Mouse (Mus musculus) CD4-positive, CD25-positive, alpha-beta regulatory T cell, adult 4 months (primary cell): ENCODE measurements around the gene Rbfox3. TPM values are rescaled to one million over a fixed set of nuclear protein-coding genes. Genes with fewer than 3 reads are reported as not detected.

Experiments used
- ATAC-seq: one replicate; pipeline ENCODE4 v1.8.0; 2017
- polyA plus RNA-seq, 2 experiments: library from polyadenylated mRNA; unstranded; fragments of 100-300 nt; shearing (Covaris generic); gene quantifications; one replicate each; pipeline ENCODE4 v1.2.1; 2017

Gene Rbfox3
- polyA plus RNA-seq, 2 experiments from 2014 or later, result not detected

- ATAC-seq, result no peak
Measured at GRCm38 (mm10) chr11:118653521-118654318, 257.7 kb downstream of the Rbfox3 start.

- ATAC-seq, result no peak
Measured at GRCm38 (mm10) chr11:118652401-118653240, 258.8 kb downstream of the Rbfox3 start.

DNA sequence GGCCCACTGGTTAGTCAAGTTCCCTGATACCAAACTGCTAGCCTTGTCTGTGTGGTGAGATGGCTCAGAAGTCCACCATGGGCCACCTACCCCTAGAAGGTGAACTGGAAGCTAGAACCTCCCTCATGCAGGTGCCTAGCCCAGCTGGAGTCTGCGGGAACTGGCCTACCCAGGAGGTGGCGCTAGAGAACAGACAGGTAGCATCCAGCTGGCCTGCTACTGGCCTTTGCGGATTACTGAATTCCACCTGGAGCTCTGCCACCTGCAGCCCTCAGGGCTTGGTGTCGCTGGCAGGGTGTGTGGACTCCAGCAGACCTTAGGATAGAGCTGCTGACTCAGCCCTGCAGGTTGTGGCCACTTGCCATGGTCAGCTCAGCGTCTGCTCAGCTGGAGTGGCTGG, 263.0 kb downstream of the Rbfox3 start:
- ATAC-seq, result no peak

DNA sequence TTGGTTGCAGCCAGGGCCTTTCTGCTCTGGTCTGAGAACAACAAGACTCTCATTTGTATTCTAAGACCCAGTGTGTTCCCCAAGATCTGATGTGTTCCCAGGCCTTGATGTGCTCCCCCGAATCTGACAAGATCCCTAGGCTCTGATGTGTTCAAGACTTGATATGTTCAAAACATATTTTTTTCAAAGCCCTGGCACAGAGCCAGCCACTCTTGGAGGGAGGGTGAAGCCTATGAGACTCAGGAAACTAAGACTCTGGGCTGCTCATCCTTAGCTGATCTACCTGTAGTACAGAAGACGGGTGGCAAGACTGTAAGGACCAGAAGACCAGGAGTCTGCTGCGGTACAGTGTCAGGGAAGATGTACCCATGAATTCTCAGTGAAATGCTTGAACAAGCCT, 264.5 kb downstream of the Rbfox3 start:
- no peak for ATAC-seq

DNA sequence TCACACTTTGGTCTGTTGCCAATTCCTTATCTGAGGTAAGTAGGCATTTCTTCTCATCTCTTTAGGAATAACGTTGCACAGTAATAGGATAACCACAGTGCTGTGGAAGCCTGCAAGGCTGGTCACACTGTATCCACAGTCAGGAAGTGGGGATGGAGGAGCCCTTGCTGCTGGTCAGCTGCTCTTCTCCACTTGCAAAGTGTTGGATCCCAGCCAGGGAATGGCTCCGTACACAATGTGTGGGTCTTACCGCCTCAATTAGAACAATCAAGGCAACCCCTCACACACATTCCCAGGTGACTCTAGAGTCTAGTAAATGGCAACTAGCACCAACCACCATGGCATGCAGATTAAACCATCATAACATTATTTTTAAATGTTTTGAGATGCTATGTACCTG, 266.2 kb downstream of the Rbfox3 start:
- ATAC-seq, result no peak

DNA sequence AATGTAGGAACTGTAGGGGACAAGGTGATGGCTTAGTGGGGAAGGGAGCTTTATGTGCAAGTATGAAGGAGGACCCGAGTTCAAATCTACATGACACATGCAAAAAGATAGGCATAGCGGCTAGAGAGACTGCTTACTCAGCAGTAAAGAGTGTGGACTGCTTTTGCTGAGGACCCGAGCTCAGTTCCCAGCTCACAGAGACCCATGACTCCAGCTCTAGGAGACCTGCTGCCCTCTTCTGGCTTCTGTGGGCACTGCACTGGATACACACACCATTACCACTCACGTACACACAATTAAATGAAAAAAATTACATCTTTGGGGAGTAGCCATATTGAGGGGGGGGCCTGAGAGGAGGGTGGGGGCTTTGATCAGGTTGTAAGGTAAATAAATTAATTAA, 270.7 kb downstream of the Rbfox3 start:
- ATAC-seq, result no peak

- ATAC-seq, result no peak
Measured at GRCm38 (mm10) chr11:118637718-118638117, 273.7 kb downstream of the Rbfox3 start.

GRCm38 (mm10) chr11:118634647-118635046, 276.8 kb downstream of the Rbfox3 start:
- no peak for ATAC-seq

- no peak for ATAC-seq
Measured at GRCm38 (mm10) chr11:118629718-118630117, 281.7 kb downstream of the Rbfox3 start.

DNA sequence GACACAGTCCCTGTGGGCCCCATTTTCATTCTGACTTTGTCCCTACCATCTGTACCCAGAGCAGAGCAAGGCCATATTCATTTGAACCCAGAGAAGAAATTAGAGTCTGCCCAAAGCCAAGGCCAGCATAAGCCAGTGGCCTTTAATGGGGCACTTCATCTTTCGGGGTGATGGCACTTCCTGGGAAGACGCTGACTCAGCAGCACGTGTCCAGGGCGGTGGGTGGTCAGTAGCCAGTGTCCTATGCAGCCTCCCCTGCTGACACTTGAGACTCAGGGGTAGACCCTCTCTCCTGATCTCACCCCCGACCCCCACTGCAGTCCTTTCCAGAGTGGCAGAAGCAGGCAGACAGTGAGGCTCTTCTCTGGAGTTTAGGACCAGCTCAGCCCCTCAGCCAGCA, 283.9 kb downstream of the Rbfox3 start:
- no peak for ATAC-seq

DNA sequence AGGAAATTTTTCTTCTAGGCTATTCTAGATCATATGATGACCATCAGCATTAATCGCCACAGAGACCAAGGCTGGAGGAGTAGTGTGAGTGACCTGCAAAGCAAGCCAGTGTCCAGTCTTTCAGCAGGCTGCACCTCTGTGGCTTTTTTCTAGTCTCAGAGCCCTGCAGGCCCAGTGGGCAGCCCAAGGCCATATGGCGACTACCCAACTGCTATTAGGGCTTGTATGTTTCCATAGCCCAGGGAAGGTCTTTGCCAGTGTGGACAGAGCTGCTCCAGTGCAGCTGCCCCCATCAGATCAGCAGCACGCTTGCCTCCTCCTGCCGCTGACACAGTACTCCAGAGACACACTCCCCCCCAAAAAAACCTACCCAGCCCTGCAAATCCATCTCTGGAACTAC, 290.5 kb downstream of the Rbfox3 start:
- ATAC-seq, result no peak

DNA sequence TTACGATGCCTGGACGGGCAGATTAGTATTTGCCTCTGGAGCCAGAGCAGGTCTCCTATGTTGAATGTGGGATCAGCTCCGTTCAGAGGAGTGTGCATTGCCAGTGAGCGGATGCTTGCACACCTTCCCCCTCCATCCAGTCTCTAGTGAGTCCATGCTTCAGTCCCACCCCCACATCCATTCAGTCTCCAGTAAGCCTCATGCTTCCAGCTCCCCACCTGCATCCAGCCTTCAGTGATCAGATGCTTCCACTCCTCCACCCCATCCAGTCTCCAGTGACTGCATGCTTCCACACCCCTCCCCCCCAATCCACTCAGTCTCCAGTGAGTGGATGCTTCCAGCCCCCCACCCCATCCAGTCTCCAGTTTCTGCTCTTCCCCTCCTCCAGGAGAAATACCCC, 297.3 kb downstream of the Rbfox3 start:
- no peak for ATAC-seq

DNA sequence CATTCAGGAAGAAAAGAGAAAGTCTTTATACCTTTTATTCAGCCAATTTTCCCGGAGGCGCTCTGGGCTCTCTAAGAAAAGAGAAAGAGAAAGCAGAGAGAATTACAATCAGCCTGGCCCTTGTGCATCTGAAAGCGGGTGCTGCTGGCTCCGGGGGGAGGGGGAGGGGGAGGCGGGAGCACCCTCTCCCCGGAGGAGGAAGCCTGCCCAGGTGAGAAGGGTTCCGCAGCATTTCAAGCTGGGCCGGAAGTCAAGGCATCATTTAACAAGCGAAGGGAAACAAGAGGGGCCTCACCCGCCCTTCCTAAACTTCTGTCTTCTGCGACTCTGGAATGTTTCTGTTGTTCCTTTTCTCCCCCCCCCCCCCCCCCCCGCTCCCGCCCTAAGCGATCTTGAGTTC, 301.3 kb downstream of the Rbfox3 start:
- no peak for ATAC-seq

GRCm38 (mm10) chr11:118609236-118610000, 302.0 kb downstream of the Rbfox3 start:
- ATAC-seq, result no peak

- no peak for ATAC-seq
Measured at GRCm38 (mm10) chr11:118607927-118608326, 303.5 kb downstream of the Rbfox3 start.

GRCm38 (mm10) chr11:118605570-118605969, 305.8 kb downstream of the Rbfox3 start:
- ATAC-seq, result no peak

DNA sequence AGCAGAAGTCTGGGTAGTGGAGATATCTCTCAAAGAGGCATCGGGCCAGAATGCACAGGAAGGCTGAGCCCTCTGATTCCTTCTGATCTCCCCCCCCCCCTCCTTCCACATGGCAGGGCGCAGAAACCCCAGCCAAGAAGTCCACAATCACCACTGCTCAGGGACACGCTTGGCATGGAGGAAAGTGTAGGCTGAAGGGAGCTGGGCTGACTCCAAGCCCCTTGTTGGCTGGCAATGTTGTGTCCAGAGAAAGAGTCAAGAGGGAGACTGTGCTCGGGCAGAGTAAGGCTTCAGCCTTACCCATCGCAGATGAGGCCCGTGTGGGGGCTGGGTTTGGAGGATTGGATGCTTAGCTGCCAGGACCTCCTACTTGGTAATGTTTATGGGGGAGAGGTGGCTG, 307.2 kb downstream of the Rbfox3 start:
- ATAC-seq, result no peak

DNA sequence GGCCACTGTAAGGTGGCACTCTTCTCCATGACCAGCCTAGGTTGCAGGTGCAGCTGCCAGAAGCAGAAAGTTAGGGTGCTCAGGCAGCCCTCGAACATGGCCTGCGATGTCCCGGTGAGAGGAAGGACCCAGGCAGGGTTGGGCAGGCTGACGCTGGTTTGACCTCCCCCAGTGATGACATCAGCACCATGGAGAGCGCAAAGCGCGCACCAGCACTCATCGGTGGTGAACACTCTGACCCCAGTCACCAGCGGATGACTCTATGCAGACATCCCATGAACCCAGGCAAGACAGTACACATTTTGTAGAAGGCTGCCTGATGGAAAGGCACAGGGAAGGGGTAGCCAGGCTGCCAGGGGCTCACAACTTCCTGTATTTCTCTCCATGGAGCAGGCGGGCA, 308.3 kb downstream of the Rbfox3 start:
- ATAC-seq, result no peak

GRCm38 (mm10) chr11:118601484-118601883, 309.9 kb downstream of the Rbfox3 start:
- ATAC-seq, result no peak

- no peak for ATAC-seq
Measured at GRCm38 (mm10) chr11:118600168-118600567, 311.2 kb downstream of the Rbfox3 start.

- ATAC-seq, result no peak
Measured at GRCm38 (mm10) chr11:118598726-118599125, 312.7 kb downstream of the Rbfox3 start.

DNA sequence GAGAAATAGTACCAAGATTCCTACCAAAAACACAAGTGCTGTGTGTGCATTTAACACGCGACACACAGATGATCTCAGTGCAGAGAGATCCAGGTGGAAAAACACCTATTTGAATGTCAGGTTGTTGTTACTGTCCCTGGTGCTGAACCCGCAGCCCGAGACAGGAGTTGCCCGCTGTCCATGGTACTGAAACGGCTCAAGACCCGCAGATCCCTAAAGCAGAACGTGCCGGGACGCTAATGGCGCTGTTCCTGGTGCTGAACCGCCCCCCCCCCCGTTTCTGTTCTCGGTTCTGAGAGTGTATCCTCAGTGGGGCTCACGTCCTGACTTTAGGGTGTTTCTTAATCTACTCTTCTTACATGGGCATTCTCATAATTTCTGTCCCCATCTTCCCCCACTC, 326.6 kb downstream of the Rbfox3 start:
- no peak for ATAC-seq

DNA sequence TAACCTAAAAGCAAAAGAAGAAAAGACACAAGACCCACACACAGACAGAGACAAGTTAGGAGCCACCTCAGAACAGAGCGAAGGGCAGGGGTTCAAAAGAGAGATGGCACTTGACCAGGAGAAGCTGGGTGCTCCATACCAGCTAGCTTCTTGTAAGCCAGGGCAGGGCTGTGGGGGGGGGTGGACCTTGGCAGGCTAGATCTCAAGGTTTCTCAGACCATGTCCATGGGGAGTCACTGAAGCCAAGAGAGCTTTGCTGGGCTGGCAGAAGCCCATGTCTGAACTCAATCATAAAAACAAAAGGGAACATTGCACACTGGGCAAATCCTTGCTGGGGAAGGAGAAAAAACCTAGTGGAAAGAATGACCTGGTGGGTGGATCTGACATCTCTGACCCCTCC, 327.4 kb downstream of the Rbfox3 start:
- no peak for ATAC-seq
